Mouse (Mus musculus) fibroblast of lung, adult 2 months (primary cell): ENCODE results near the gene Lmod2.

ENCODE experiments used
- DNase-seq: peaks from one replicate; pipeline ENCODE4 v3.0.0-alpha.2; 2011; ENCODE audit warnings: low read depth

Lmod2 gene

GRCm38 (mm10) chr6:24597500-24597899 lies at the start of gene Lmod2:
TSS of gene Lmod2 (plus strand) at chr6:24597762.
- DNase-seq = no peak

DNA sequence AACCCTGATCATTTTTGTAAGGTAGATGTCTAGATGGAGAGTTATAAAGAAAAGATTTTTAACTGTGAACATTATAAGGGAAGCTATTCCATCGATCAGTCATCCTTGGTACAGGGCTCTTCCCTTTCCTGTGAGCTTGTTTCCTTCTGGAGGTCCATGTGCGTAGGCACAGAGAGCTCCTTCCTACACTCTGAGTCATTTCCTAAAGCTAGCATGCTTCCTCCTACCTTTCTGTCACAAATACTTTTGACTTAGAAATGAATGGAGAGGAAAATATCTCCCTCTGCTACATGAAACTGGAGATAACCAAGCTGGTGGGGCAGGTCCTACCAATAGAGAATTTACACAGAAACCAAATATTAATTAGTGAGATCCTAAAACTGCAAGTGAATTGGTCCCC lies 47.8 kb upstream of the Lmod2 start:
- DNase-seq = no peak

DNA sequence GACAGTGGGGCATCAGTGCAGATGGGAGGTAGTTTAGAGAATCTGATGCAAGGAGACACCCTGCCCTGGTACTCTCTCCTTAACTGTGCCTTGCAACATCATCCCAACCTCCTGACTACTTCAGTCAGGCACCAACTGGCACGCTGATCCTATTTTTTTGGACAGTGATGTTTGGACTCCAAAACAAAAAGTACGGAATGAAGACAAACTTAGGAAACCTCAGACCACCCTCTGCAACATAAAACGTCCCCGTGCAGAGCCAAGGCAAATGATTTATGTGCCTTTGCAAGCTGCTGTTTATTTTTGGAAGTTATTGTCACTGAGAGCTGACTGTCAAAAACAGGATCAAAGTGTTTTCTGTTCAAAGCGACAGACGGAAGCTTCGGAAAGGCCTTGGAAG lies 45.5 kb upstream of the Lmod2 start:
- DNase-seq = no peak

DNA sequence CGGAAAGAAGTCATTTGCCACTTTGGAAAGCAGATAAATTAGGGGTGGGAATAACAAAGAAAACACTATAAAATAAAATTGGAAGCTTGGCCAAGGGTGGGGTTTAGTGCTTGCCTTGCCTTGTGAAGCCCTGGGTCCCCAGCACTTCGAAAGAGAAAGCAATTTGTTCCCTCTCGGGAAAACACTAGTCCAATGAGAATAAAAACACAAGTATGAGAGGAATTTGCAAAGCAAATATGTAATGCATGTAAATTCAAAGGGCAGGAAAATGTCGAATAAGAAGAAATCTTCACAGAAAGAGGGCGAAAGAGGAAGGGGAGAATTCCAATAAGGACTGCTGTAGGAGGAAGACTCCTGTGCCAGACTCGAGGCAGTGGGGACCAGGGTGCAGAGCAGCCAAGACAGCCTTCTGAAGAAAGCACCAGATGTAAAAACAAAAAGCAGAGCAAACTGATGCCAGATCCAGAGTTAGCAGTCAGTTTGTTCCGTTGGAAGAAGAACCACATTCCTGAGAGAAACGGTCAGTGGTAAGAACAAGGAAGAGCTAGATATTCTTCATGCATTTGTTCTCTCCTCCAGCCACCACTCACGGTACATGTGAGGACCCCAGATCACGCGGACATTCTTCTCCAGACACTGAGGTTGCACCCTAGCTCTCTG lies 43.0 kb upstream of the Lmod2 start:
- DNase-seq = peak; percentile 19

DNA sequence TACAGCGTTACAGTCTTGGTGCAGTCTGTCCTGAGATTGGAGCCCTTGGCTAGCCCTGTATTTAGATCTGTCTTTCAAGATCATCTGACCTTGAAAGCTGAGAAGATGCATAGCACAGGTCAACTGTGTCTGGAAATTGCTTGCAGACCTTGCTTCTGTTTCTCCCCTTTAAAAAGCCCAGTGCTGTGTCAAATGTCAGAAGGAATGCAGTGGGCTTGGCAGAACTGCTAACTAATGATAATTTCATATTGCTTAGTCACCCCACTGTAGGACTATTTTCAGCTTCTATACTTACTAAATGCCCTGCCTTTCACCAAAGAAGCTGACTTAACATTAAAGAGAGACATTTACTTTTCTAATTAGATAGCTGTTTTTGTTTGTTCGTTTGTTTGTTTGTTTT lies 42.1 kb upstream of the Lmod2 start:
- DNase-seq = peak; percentile 31

DNA sequence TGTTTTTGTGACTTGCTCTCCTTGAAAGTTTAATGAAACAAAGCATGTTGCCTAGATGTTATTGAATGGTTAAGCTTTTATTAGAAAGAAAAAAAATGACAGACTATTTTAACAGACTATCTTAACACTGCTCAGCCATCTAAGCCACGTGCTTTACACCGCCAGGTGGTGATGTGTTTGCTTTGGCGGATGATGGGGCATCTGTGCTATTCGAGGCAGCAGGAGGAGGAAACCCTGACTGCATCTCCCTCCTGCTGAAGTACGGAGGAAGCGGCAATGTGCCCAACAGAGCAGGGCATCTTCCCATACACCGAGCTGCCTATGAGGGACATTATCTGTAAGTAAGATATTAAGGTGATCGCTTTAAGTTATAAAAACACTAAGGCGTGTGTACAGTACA lies 33.5 kb upstream of the Lmod2 start:
- no peak for DNase-seq

GRCm38 (mm10) chr6:24564886-24565285 lies 32.7 kb upstream of the Lmod2 start:
- no peak for DNase-seq

- DNase-seq = no peak
Observed at GRCm38 (mm10) chr6:24568963-24569362, 28.6 kb upstream of the Lmod2 start.

GRCm38 (mm10) chr6:24569711-24570110 lies 27.9 kb upstream of the Lmod2 start:
- DNase-seq = no peak

DNA sequence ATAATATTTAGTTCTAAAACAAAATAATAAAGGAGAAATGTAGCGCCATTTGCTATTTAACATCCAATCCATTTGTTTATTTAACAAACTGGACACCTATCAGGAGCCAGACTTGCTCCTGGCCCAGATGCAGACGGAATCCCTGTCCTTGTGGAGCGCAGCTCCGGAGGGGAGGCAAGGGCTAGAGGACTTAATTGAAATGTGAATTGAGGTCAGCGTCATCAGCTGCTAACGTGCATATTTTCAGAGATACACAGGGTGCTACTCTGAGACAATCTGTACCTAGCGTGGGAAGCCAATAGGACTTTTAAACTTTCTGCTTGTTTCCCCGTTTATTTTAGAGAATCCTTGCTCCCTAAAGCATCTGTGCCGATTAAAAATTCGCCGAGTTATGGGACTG lies 27.3 kb upstream of the Lmod2 start:
- no peak for DNase-seq

DNA sequence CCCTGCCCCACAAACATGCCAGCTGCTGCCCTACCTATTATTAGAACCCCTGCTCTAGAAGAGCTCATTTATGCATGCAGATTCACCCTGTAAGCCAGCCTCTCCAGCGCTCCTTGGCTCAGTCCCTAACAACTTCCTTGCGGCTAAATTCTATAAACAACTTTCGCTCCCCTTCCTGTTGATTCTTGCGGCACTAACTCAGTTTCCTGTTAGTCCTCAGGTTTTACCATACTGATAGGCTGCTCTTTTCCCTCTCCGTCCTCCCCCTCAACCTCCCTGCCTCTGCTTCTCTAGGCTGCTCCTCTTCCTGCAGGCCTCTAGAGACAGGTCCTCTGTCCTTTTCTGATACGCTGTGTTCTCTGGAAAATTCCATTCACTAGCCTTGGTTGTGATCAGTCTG lies 26.4 kb upstream of the Lmod2 start:
- DNase-seq = no peak

GRCm38 (mm10) chr6:24572431-24572830 lies 25.1 kb upstream of the Lmod2 start:
- DNase-seq = no peak

GRCm38 (mm10) chr6:24573319-24573718 lies 24.2 kb upstream of the Lmod2 start:
- no peak for DNase-seq

DNA sequence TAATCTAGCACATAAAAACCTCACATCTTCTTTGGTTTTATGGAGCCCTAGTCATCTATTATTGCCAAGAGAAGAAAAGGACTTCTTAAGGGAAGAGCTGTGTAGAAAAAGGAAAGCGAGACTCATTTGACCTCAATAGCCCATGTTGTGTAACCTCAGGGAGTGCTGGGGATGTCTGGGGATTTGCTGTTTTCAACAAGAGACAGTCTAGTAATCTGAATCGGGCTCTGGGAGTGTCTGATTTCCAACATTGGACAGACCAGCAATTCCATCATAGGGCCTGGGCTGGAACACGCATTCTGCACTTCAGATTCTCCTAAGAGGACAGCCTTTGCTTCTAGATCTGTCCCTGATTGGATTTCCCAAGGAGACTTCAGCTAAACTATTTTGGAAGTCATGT lies 14.1 kb upstream of the Lmod2 start:
- DNase-seq = no peak

DNA sequence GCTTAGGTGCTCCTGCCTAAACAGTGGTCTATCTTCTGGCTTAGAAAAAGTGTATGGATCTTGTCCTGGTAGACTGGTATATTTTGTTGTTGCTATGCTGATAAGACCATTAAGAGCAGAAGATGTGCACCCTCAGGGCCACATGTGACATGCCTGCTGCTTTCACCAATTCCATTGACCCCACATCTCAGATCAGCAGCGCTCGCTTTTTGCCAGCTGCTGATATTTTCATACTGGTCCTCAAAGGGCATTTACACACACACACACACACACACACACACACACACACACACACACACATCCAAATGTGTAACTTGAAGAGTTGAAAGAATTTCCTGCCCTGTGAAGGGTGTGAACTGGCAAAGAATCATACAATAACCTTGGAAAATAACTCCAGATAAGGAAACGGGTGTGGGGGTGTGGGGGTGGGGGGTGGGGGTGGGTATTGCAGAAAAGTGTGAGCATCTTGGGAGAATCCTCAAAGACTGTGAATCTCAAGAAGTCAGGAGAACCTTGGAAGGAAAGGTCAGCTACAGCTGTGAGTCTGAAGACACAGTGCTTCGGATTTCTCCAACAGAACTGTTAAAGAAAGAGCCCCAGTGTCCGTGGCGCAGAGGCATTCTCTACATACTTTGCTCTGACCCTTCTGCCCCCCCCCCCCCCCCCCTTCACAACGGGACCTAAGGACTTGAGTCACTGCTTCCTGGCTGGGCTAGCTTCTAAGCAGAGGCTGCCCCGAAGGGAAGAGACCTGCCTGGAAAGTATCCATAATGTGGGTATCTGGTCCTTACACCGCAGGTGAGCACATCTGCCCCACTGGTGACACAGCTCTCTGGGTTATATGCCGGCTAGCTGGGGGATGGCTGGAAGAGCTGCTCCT lies 11.9 kb upstream of the Lmod2 start:
- no peak for DNase-seq

- peak; percentile 60 for DNase-seq
Observed at GRCm38 (mm10) chr6:24586885-24587284, 10.7 kb upstream of the Lmod2 start.

- DNase-seq = no peak
Observed at GRCm38 (mm10) chr6:24590282-24590681, 7.3 kb upstream of the Lmod2 start.

DNA sequence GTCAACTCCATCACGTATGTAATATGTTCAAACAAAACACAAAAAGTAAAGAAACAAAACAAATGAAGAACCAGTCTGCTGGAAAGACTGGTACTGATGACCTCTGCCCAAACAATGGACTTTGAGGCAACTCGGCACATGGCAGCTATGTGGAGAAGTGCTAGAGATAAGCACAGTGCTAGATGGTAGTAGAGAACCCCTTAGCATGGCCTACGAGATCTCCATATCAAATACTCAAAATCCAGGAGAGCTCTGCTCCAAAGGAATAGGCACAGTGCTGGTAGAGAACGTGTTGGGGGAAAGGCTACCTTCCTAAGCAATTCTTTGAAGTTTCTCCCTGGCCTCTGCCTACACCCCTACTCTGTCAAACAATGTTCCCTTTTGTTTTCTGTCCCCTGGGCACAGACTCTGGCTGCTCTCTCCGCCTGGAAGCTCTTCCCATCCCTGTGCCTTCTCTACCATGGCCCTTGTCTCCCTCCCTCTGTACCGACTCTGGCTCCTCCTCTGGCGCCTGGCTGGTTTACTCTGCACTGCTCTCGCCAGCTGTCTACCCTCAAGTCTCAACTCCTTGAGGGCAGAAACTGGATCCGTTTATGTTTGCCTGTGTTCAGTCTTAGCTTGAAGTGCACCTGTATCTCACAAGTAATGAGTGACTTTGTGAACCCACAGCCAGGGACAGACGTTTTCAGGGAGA lies 5.9 kb upstream of the Lmod2 start:
- DNase-seq = no peak

GRCm38 (mm10) chr6:24599179-24599578 lies 1.6 kb downstream of the Lmod2 start:
- DNase-seq = no peak

- no peak for DNase-seq
Observed at GRCm38 (mm10) chr6:24599639-24600038, 2.1 kb downstream of the Lmod2 start.

GRCm38 (mm10) chr6:24600134-24600533 lies 2.6 kb downstream of the Lmod2 start:
- DNase-seq = no peak

DNA sequence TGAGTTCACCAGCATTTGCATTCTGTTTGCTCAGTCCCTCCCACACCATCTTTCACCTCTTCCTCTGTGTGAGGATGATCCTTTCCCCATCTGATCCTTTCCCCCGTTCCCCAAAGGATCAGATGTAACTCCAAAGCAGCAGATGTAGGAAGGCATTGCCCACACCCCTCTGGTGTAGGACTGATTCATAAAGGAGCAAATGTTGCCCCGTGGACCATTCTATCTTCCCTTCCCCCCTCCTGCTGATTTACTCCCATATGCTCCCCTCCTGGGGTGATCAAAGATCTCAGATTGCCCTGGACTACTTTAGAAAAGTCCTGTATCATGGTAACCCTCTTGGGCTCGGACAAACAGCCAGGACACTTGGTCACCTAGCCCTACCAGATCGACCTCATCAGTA lies 3.2 kb downstream of the Lmod2 start:
- DNase-seq = no peak

DNA sequence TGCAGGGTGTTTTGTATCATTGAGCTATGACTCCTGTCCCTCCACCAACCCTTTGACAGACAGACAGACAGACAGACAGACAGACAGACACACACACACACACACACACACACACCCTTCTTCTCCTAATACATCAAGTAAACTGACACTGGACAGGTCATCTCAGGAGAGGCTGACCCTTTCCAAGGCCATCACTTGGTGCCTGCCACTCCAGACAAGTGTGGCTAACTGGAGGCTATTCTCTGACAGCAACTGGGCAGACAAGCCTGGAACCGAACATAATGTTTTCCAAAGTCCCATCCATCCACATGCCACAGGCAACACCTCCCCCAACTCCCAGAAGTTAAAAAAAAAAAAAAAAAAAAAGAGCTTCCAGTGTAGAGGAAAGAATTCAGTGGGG lies 4.1 kb downstream of the Lmod2 start:
- DNase-seq = no peak
